Comparison of ENCODE assay signal across 8 mouse cellular contexts in genomic region chr7:30322865-30323264, GRCm38 (mm10). TPM values are rescaled to one million over a fixed set of nuclear protein-coding genes. Genes with fewer than 3 reads are reported as not detected.
DNase-seq lines count a peak whose midpoint lies in the region; ATAC-seq and TF ChIP-seq lines count a peak whose summit lies in the region.

No protein-coding gene starts in this region.

- peaks cover 21% of the 10 kb centered on the region for H3K4me1 ChIP-seq in hindbrain, embryonic 15.5 days (replicated peaks)
- H3K4me1 ChIP-seq in midbrain, postnatal 0 days (ENCODE audit: insufficient read depth, low read length), result no peaks in the 10 kb centered on the region

- peak overlapping the region; percentile 91 for H3K4me2 ChIP-seq in hindbrain, embryonic 15.5 days
- peak overlapping the region; percentile 72 for H3K4me2 ChIP-seq in midbrain, postnatal 0 days (ENCODE audit: low read depth, low read length, poor library complexity, severe bottlenecking)

- H3K27ac ChIP-seq in left cerebral cortex, adult 2 months, result peak overlapping the region; percentile 54; the same call in 1 of the 2 replicates
- H3K27ac ChIP-seq in hindbrain, embryonic 15.5 days (replicated peaks), result peak overlapping the region; percentile 88
- no peak overlapping the region for H3K27ac ChIP-seq in midbrain, postnatal 0 days (ENCODE audit: low read depth, low read length)

- no peak for TF ChIP-seq CTCF in left cerebral cortex, adult 2 months (IDR thresholded peaks at IDR 0.05)
- no peak for TF ChIP-seq CTCF in midbrain, postnatal 0 days (IDR thresholded peaks at IDR 0.05)

- H3K4me3 ChIP-seq in left cerebral cortex, adult 2 months, result peak overlapping the region; percentile 98
- H3K4me3 ChIP-seq in hindbrain, embryonic 15.5 days, result peak overlapping the region; percentile 95
- H3K4me3 ChIP-seq in midbrain, postnatal 0 days (ENCODE audit: low read depth, low read length), result peak overlapping the region; percentile 68

- intact Hi-C loops in left cerebral cortex, adult 2 months (cut with DNase I), result no loop called here
- intact Hi-C loops in left cerebral cortex, postnatal 14 days (cut with DNase I), result no loop called here

- ATAC-seq in hindbrain, embryonic 15.5 days (ENCODE audit: low FRiP score, low read depth), result peak; percentile 3; the same call in 1 of the 2 replicates
- no peak for ATAC-seq in midbrain, postnatal 0 days (ENCODE audit: low FRiP score)

- WGBS in hindbrain, embryonic 15.5 days, result 42% methylated on average over 6 of the region's 6 CpGs
- WGBS in midbrain, postnatal 0 days, result 33% methylated on average over 6 of the region's 6 CpGs

- H3K36me3 ChIP-seq in hindbrain, embryonic 15.5 days, result no peaks in the 10 kb centered on the region
- no peaks in the 10 kb centered on the region for H3K36me3 ChIP-seq in midbrain, postnatal 0 days (ENCODE audit: insufficient read depth, low read length)

- H3K9ac ChIP-seq in hindbrain, embryonic 15.5 days, result 0 out of 2 replicates have a peak overlapping the region, but pooled peaks have one; percentile 95
- H3K9ac ChIP-seq in midbrain, postnatal 0 days (replicated peaks; ENCODE audit: low read length, poor library complexity, severe bottlenecking), result no peak overlapping the region

- DNase-seq in left cerebral cortex, adult 2 months (ENCODE audit: extremely low spot score in 1 of 2, low spot score in 2 of 2), result no peak
- DNase-seq in left cerebral cortex, postnatal 14 days (ENCODE audit: low spot score in 2 of 2), result no peak
- peak; percentile 61 for DNase-seq in T-cell, adult 2 months (ENCODE audit: low spot score)
- no peak for DNase-seq in midbrain, postnatal 0 days (ENCODE audit: low spot score)
- no peak for DNase-seq in layer of hippocampus, adult 11-12 months (ENCODE audit: low spot score)
- DNase-seq in urinary bladder, postnatal 25 days (ENCODE audit: low spot score), result no peak
- DNase-seq in left cerebral cortex, adult 8-10 months (ENCODE audit: low spot score in 2 of 2), result no peak

- 0 out of 2 replicates have a peak, but pooled peaks cover 3% of the 10 kb centered on the region for H3K27me3 ChIP-seq in hindbrain, embryonic 15.5 days
- no peaks in the 10 kb centered on the region for H3K27me3 ChIP-seq in midbrain, postnatal 0 days (ENCODE audit: insufficient read depth, low read length)

- H3K9me3 ChIP-seq in hindbrain, embryonic 15.5 days, result no peaks in the 10 kb centered on the region
- H3K9me3 ChIP-seq in midbrain, postnatal 0 days (ENCODE audit: low read length), result no peaks in the 10 kb centered on the region

RNA-seq across cellular contexts. Expression of gene Sdhaf1, which starts 0.8 kb away (rescaled TPM):
- 1 to 10 TPM; 7.0 to 8.0 TPM for total RNA-seq in left cerebral cortex, adult 2 months (2021)
- total RNA-seq in left cerebral cortex, postnatal 14 days (2021), result 10 to 100 TPM in 1 of 2 experiments, 1 to 10 TPM in 1; 7.3 to 10.2 TPM
- 16.2 and 17.3 TPM in 2 replicates for polyA plus RNA-seq in hindbrain, embryonic 15.5 days (2015; fragmentation: Nextera tagmentation; extraction: Ambion mirVana)
- 11.5 and 14.7 TPM in 2 replicates for total RNA-seq in midbrain, postnatal 0 days (2014; rRNA removed)
- polyA plus RNA-seq in midbrain, postnatal 0 days (2015; fragmentation: Nextera tagmentation; extraction: Ambion mirVana), result 16.5 and 16.8 TPM in 2 replicates
- total RNA-seq in left cerebral cortex, adult 8-10 months (2022), result 10 to 100 TPM in 1 of 4 experiments, 1 to 10 TPM in 3; 8.3 to 10.0 (median 9.0) TPM

RNA-seq across cellular contexts. Expression of gene E130208F15Rik, which starts 1.3 kb away (rescaled TPM):
- under 1 TPM in 1 of 2 experiments, not detected in 1; 0.66 TPM for total RNA-seq in left cerebral cortex, adult 2 months (2021)
- total RNA-seq in left cerebral cortex, postnatal 14 days (2021), result under 1 TPM; 0.40 to 0.44 TPM
- 0.98 TPM in 1 of 2 replicates, not detected in the other for polyA plus RNA-seq in hindbrain, embryonic 15.5 days (2015; fragmentation: Nextera tagmentation; extraction: Ambion mirVana)
- 0.05 and 0.19 TPM in 2 replicates for total RNA-seq in midbrain, postnatal 0 days (2014; rRNA removed)
- polyA plus RNA-seq in midbrain, postnatal 0 days (2015; fragmentation: Nextera tagmentation; extraction: Ambion mirVana), result not detected in 2 replicates
- total RNA-seq in left cerebral cortex, adult 8-10 months (2022), result under 1 TPM in 3 of 4 experiments, not detected in 1; 0.34 to 0.87 (median 0.48) TPM

RNA-seq across cellular contexts. Expression of gene Syne4, which starts 8.3 kb away (rescaled TPM):
- 10 to 100 TPM in 1 of 2 experiments, 1 to 10 TPM in 1; 8.8 to 19.2 TPM for total RNA-seq in left cerebral cortex, adult 2 months (2021)
- total RNA-seq in left cerebral cortex, postnatal 14 days (2021), result 1 to 10 TPM; 6.9 to 8.2 TPM
- 17.1 and 19.1 TPM in 2 replicates for polyA plus RNA-seq in hindbrain, embryonic 15.5 days (2015; fragmentation: Nextera tagmentation; extraction: Ambion mirVana)
- total RNA-seq in midbrain, postnatal 0 days (2014; rRNA removed), result 7.3 and 14.1 TPM in 2 replicates
- polyA plus RNA-seq in midbrain, postnatal 0 days (2015; fragmentation: Nextera tagmentation; extraction: Ambion mirVana), result 11.7 and 13.6 TPM in 2 replicates
- total RNA-seq in left cerebral cortex, adult 8-10 months (2022), result 10 to 100 TPM in 1 of 4 experiments, 1 to 10 TPM in 3; 7.4 to 10.5 (median 8.8) TPM

RNA-seq across cellular contexts. Expression of gene Alkbh6, which starts 14.3 kb away (rescaled TPM):
- 10 to 100 TPM; 65.7 to 71.4 TPM for total RNA-seq in left cerebral cortex, adult 2 months (2021)
- total RNA-seq in left cerebral cortex, postnatal 14 days (2021), result 10 to 100 TPM; 53.4 to 55.3 TPM
- polyA plus RNA-seq in hindbrain, embryonic 15.5 days (2015; fragmentation: Nextera tagmentation; extraction: Ambion mirVana), result 121 and 135 TPM in 2 replicates
- total RNA-seq in midbrain, postnatal 0 days (2014; rRNA removed), result 76.1 and 121 TPM in 2 replicates
- 129 and 140 TPM in 2 replicates for polyA plus RNA-seq in midbrain, postnatal 0 days (2015; fragmentation: Nextera tagmentation; extraction: Ambion mirVana)
- total RNA-seq in left cerebral cortex, adult 8-10 months (2022), result 10 to 100 TPM; 60.6 to 74.5 (median 62.8) TPM

RNA-seq across cellular contexts. Expression of gene Clip3, which starts 31.3 kb away (rescaled TPM):
- 100 to 1,000 TPM; 488 to 492 TPM for total RNA-seq in left cerebral cortex, adult 2 months (2021)
- 100 to 1,000 TPM; 499 to 503 TPM for total RNA-seq in left cerebral cortex, postnatal 14 days (2021)
- 88.4 and 120 TPM in 2 replicates for polyA plus RNA-seq in hindbrain, embryonic 15.5 days (2015; fragmentation: Nextera tagmentation; extraction: Ambion mirVana)
- total RNA-seq in midbrain, postnatal 0 days (2014; rRNA removed), result 140 and 197 TPM in 2 replicates
- polyA plus RNA-seq in midbrain, postnatal 0 days (2015; fragmentation: Nextera tagmentation; extraction: Ambion mirVana), result 144 and 155 TPM in 2 replicates
- 100 to 1,000 TPM; 377 to 471 (median 424) TPM for total RNA-seq in left cerebral cortex, adult 8-10 months (2022)
